Mouse (Mus musculus): ENCODE measurements around the gene Fgfrl1. TPM values are rescaled to one million over a fixed set of nuclear protein-coding genes. Genes with fewer than 3 reads are reported as not detected.

Gene Fgfrl1
- polyA plus RNA-seq, 1 experiment from 2014 or later, result 32.7 TPM

DNA sequence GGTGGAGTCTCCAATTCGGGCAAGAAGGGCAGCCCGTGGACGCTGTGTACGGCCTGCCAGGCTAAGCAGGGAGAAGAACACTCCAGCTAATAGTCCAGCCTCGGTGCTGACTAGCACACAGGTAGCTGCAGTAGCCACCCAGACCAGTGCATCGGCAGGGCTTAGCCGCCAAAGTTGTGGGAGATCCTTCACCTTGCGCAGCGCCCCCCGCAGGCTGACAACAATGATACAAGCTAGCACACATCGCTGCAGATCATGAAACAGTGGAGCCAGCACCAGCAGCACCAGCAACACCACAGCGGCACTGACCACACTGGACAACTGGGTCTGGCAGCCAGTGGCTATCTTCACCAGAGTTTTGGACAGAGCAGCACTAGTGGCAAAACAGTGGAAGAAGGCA, 20.4 kb upstream of the Fgfrl1 start:
- no peak for ATAC-seq (ENCODE audit: low FRiP score, low TSS enrichment)
- H3K9me3 ChIP-seq (ENCODE audit: control insufficient read depth, low read length), result no peaks in the 10 kb centered on the region
- H3K9ac ChIP-seq (ENCODE audit: low read depth, low read length), result no peak overlapping the region
- 0 out of 2 replicates have a peak, but pooled peaks cover 4% of the 10 kb centered on the region for H3K4me1 ChIP-seq (ENCODE audit: control insufficient read depth, insufficient read depth, low read length)
- H3K27me3 ChIP-seq (ENCODE audit: control insufficient read depth, insufficient read depth, low read length), result peaks cover 3% of the 10 kb centered on the region; the same call in 1 of the 2 replicates
- no peak overlapping the region for H3K27ac ChIP-seq (ENCODE audit: low read depth, low read length)
- H3K4me3 ChIP-seq (ENCODE audit: low read length), result no peak overlapping the region
- no peak overlapping the region for H3K4me2 ChIP-seq (replicated peaks; ENCODE audit: low read depth, low read length)
- 94% methylated on average over 12 of the region's 12 CpGs for WGBS
- H3K36me3 ChIP-seq (ENCODE audit: control insufficient read depth, insufficient read depth, low read length), result 0 out of 2 replicates have a peak, but pooled peaks cover 4% of the 10 kb centered on the region

DNA sequence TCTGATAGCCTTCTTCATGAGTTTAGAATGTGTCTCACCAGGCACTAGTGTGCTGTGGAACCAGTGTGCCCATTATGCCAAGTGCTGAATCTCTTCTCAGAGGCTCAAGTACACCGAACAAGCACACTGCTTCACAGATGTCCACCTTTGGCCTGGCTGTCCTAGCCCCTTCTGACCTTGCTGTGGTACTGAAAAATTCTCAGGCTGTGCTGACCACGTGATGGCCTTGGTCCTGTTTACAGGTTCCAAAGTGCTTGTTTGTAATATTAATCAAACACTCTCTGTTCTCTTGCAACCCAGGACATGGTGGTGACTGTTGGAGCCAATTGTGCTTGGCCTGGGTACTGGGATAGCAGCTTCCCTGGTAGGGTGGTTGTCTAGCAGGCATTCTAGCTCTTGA, 17.6 kb upstream of the Fgfrl1 start:
- H3K4me2 ChIP-seq (replicated peaks; ENCODE audit: low read depth, low read length), result no peak overlapping the region
- peaks cover 2% of the 10 kb centered on the region; the same call in 1 of the 2 replicates for H3K4me1 ChIP-seq (ENCODE audit: control insufficient read depth, insufficient read depth, low read length)
- H3K9me3 ChIP-seq (ENCODE audit: control insufficient read depth, low read length), result no peaks in the 10 kb centered on the region
- H3K27ac ChIP-seq (ENCODE audit: low read depth, low read length), result no peak overlapping the region
- H3K27me3 ChIP-seq (ENCODE audit: control insufficient read depth, insufficient read depth, low read length), result no peaks in the 10 kb centered on the region
- 0 out of 2 replicates have a peak, but pooled peaks cover 4% of the 10 kb centered on the region for H3K36me3 ChIP-seq (ENCODE audit: control insufficient read depth, insufficient read depth, low read length)
- no peak overlapping the region for H3K9ac ChIP-seq (ENCODE audit: low read depth, low read length)
- no peak for ATAC-seq (ENCODE audit: low FRiP score, low TSS enrichment)
- H3K4me3 ChIP-seq (ENCODE audit: low read length), result no peak overlapping the region
- 77% methylated on average over 2 of the region's 2 CpGs for WGBS

DNA sequence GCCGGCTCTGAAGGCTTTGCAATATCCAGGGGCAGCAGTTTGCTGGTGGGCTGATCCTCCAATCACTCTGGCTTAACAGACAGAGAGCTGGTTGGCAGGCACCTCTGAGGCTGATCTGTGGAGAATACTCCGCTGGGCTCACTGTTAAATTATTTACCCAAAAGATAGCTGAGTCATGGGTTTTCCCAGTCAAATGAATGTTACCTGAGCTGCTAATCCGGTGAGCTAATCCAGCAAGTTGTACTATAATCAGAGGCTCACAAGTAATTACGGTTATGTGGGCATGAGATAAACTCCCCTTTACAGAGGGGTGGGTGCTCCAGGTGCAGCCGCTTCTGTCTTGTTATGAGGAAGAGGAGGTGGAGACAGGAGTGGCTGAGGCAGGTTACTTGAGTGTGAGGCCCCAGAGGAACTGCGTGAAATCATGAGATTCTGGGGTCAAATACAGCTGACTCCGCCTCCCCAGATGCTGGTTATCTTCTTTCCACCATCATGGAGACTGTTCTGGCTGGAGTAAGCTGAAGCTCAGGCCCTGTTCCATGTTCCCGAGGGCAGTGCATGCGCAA, 16.8 kb upstream of the Fgfrl1 start, which contains the start of gene Slc26a1:
Gene Slc26a1 (minus strand): TSS at position 319 of the 566 bp plus-strand sequence.
- Histone ChIP-seq H3K4me1 (ENCODE audit: control insufficient read depth, insufficient read depth, low read length) (peaks cover 2% of the 10 kb centered on the region; the same call in 1 of the 2 replicates), H3K9ac (ENCODE audit: low read depth, low read length) (no peak within 1 kb of the TSS), H3K27me3 (ENCODE audit: control insufficient read depth, insufficient read depth, low read length) (no peaks in the 10 kb centered on the region), H3K9me3 (ENCODE audit: control insufficient read depth, low read length) (no peaks in the 10 kb centered on the region), H3K36me3 (ENCODE audit: control insufficient read depth, insufficient read depth, low read length) (0 out of 2 replicates have a peak, but pooled peaks cover 4% of the 10 kb centered on the region), H3K4me2 (replicated peaks; ENCODE audit: low read depth, low read length) (no peak within 1 kb of the TSS), H3K4me3 (ENCODE audit: low read length) (no peak within 1 kb of the TSS), H3K27ac (ENCODE audit: low read depth, low read length) (no peak within 1 kb of the TSS)
- ATAC-seq (ENCODE audit: low FRiP score, low TSS enrichment), result no peak
- 71% methylated on average over 9 of the region's 9 CpGs for WGBS

DNA sequence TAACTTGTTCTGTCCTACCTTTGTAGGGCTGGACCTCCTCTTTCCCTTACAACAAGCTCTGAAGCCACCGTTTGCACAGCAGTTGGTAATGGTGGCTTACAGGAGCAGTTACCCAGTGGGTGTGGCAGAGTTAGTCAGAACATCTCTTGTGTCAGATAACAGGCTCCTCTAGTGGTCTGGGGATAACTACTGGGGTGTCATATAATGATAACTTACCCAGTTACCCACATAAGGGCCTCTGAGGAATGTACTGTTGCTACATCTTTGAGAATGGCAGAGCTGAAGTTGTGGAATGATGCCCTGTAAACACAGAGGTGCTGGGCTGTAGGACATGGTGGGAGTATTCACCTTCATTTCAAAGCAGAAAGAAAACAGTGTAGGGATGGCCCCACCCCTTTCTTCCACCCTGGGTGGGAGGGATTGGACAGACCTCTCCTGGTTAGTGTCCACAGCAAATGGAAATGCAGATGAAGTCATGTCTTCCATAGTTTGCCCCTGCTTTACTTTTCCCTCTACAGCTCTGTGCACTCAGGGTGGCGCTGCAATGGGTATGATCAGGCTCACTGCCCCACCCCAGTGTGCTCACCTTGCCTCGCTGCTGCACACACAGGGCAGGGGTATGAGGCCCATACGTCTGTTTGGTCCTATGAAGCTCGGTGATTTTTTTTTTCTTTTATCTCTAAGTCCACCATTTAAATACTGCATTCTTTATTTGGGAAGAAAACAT, 15.2 kb upstream of the Fgfrl1 start:
- H3K4me3 ChIP-seq (ENCODE audit: low read length), result peak overlapping the region; percentile 27
- H3K27ac ChIP-seq (ENCODE audit: low read depth, low read length), result peak overlapping the region; percentile 32; the same call in 1 of the 2 replicates
- H3K4me1 ChIP-seq (ENCODE audit: control insufficient read depth, insufficient read depth, low read length), result peaks cover 2% of the 10 kb centered on the region; the same call in 1 of the 2 replicates
- 8% methylated on average over 5 of the region's 5 CpGs for WGBS
- 0 out of 2 replicates have a peak, but pooled peaks cover 4% of the 10 kb centered on the region for H3K36me3 ChIP-seq (ENCODE audit: control insufficient read depth, insufficient read depth, low read length)
- peak overlapping the region; percentile 59 for H3K4me2 ChIP-seq (replicated peaks; ENCODE audit: low read depth, low read length)
- H3K9me3 ChIP-seq (ENCODE audit: control insufficient read depth, low read length), result no peaks in the 10 kb centered on the region
- H3K9ac ChIP-seq (ENCODE audit: low read depth, low read length), result peak overlapping the region; percentile 44; the same call in 1 of the 2 replicates
- ATAC-seq (ENCODE audit: low FRiP score, low TSS enrichment), result peak; percentile 16
- H3K27me3 ChIP-seq (ENCODE audit: control insufficient read depth, insufficient read depth, low read length), result no peaks in the 10 kb centered on the region

DNA sequence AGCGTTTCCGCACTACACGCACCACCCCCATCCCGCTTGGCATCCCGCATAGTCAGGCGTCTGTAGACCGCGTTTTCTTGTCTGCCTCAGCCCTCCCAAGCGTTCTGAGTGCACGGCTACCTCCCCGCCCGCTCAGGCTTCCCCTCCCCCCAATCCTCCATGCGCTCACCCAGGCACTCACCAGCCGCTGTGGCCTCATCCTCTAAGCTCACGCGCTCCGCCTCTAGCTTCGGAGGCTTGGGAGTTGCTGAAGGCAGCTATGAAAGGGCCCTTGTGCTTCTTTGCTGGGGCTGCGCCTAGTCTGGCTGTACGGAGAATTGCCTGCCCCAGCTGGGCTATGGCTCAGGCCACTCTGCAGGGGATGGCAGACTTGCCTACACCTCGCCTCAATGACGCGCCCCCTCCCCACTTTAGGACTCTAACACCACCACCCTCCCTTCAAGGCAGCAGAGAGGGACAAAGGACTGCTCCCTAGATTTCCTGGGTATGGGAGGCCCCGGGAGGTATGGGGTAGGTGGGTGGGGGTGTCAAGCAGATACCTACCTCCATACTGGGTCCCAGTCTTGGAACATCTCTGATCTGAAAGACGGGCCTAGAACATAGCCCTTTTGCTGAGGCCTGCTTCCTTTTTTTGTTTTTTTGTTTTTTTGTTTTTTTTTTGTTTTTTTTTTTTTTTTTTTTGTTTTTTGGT, 14.4 kb upstream of the Fgfrl1 start:
- Histone ChIP-seq H3K4me1 (ENCODE audit: control insufficient read depth, insufficient read depth, low read length) (peaks cover 2% of the 10 kb centered on the region; the same call in 1 of the 2 replicates), H3K9ac (ENCODE audit: low read depth, low read length) (peak overlapping the region; percentile 44; the same call in 1 of the 2 replicates), H3K4me2 (replicated peaks; ENCODE audit: low read depth, low read length) (peak overlapping the region; percentile 59), H3K27ac (ENCODE audit: low read depth, low read length) (peak overlapping the region; percentile 56; the same call in 1 of the 2 replicates), H3K9me3 (ENCODE audit: control insufficient read depth, low read length) (no peaks in the 10 kb centered on the region), H3K36me3 (ENCODE audit: control insufficient read depth, insufficient read depth, low read length) (no peaks in the 10 kb centered on the region), H3K27me3 (ENCODE audit: control insufficient read depth, insufficient read depth, low read length) (no peaks in the 10 kb centered on the region), H3K4me3 (ENCODE audit: low read length) (peak overlapping the region; percentile 27)
- 4% methylated on average over 25 of the region's 25 CpGs for WGBS
- peak; percentile 86 for ATAC-seq (ENCODE audit: low FRiP score, low TSS enrichment)

DNA sequence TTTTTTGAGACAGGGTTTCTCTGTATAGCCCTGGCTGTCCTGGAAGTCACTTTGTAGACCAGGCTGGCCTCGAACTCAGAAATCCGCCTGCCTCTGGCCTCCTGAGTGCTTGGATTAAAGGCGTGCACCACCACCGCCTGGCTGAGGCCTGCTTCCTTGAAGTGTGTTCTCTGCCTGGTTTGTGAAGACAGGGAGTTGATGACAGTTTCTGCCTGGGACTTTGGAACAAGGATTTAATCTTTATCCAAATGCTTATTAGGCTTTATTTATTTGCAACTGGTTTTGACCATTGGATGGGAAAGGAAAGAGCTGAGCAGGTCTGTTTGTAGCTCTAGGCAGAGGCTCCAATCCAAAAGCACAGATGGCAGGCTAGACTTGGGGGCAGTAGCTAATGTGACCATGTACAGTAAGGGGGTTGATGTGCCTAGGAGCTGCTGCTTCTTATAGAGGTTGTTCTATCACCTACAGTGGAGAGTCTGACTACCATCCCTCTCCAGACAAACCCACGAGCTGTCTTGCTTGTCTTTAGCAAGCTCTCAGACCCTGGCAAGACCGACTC, 13.8 kb upstream of the Fgfrl1 start:
- no peaks in the 10 kb centered on the region for H3K27me3 ChIP-seq (ENCODE audit: control insufficient read depth, insufficient read depth, low read length)
- ATAC-seq (ENCODE audit: low FRiP score, low TSS enrichment), result no peak
- no peak overlapping the region for H3K9ac ChIP-seq (ENCODE audit: low read depth, low read length)
- no peak overlapping the region for H3K4me2 ChIP-seq (replicated peaks; ENCODE audit: low read depth, low read length)
- 93% methylated on average over 6 of the region's 6 CpGs for WGBS
- no peaks in the 10 kb centered on the region for H3K36me3 ChIP-seq (ENCODE audit: control insufficient read depth, insufficient read depth, low read length)
- no peaks in the 10 kb centered on the region for H3K9me3 ChIP-seq (ENCODE audit: control insufficient read depth, low read length)
- no peak overlapping the region for H3K4me3 ChIP-seq (ENCODE audit: low read length)
- peaks cover 2% of the 10 kb centered on the region; the same call in 1 of the 2 replicates for H3K4me1 ChIP-seq (ENCODE audit: control insufficient read depth, insufficient read depth, low read length)
- H3K27ac ChIP-seq (ENCODE audit: low read depth, low read length), result no peak overlapping the region

DNA sequence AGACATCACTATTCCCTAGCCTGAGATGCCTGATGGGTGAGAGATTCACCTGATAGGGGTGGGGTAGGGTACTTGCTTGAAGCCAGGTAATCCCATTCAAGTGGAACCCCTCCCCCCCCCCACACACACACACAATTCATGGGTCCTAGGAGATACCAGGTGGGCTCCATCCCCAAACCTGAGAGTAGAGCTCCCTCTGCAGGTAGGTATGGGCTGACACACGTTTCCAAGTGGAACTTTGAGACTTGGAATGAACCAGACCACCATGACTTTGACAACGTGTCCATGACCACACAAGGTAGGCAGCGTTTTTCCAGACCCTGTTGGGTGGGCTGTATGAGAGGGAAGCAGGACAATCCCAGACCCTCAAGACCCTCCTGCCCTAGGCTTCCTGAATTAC, 12.3 kb upstream of the Fgfrl1 start:
- no peaks in the 10 kb centered on the region for H3K27me3 ChIP-seq (ENCODE audit: control insufficient read depth, insufficient read depth, low read length)
- H3K9ac ChIP-seq (ENCODE audit: low read depth, low read length), result no peak overlapping the region
- H3K27ac ChIP-seq (ENCODE audit: low read depth, low read length), result no peak overlapping the region
- H3K4me2 ChIP-seq (replicated peaks; ENCODE audit: low read depth, low read length), result no peak overlapping the region
- ATAC-seq (ENCODE audit: low FRiP score, low TSS enrichment), result no peak
- WGBS, result 57% methylated on average over 3 of the region's 3 CpGs
- no peak overlapping the region for H3K4me3 ChIP-seq (ENCODE audit: low read length)
- no peaks in the 10 kb centered on the region for H3K9me3 ChIP-seq (ENCODE audit: control insufficient read depth, low read length)
- peaks cover 2% of the 10 kb centered on the region; the same call in 1 of the 2 replicates for H3K4me1 ChIP-seq (ENCODE audit: control insufficient read depth, insufficient read depth, low read length)
- H3K36me3 ChIP-seq (ENCODE audit: control insufficient read depth, insufficient read depth, low read length), result no peaks in the 10 kb centered on the region

DNA sequence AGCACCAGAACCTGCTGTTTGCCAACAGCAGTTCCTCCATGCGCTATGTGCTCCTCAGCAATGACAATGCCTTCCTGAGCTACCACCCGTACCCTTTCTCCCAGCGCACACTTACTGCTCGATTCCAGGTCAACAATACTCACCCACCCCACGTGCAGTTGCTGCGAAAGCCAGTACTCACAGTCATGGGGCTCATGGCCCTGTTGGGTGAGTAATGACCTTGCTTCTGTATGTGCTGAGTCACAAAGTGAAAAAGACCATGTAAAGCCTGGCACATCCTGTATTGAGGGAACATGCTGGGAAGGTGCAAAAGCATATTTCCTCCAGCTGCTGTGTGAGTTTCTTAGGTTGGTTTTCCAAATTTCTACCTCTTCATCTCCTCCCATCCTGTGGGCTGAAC, 11.3 kb upstream of the Fgfrl1 start:
- no peak overlapping the region for H3K4me2 ChIP-seq (replicated peaks; ENCODE audit: low read depth, low read length)
- no peaks in the 10 kb centered on the region for H3K27me3 ChIP-seq (ENCODE audit: control insufficient read depth, insufficient read depth, low read length)
- ATAC-seq (ENCODE audit: low FRiP score, low TSS enrichment), result no peak
- H3K9me3 ChIP-seq (ENCODE audit: control insufficient read depth, low read length), result no peaks in the 10 kb centered on the region
- 93% methylated on average over 6 of the region's 6 CpGs for whole genome bisulfite sequencing
- H3K9ac ChIP-seq (ENCODE audit: low read depth, low read length), result no peak overlapping the region
- H3K4me1 ChIP-seq (ENCODE audit: control insufficient read depth, insufficient read depth, low read length), result peaks cover 2% of the 10 kb centered on the region; the same call in 1 of the 2 replicates
- H3K4me3 ChIP-seq (ENCODE audit: low read length), result no peak overlapping the region
- H3K27ac ChIP-seq (ENCODE audit: low read depth, low read length), result no peak overlapping the region
- H3K36me3 ChIP-seq (ENCODE audit: control insufficient read depth, insufficient read depth, low read length), result no peaks in the 10 kb centered on the region
